Comparison of ENCODE assay signal across 11 mouse cellular contexts in genomic region chr6:116386045-116386415, GRCm38 (mm10). TPM values are rescaled to one million over a fixed set of nuclear protein-coding genes. Genes with fewer than 3 reads are reported as not detected.
DNase-seq lines count a peak whose midpoint lies in the region; ATAC-seq and TF ChIP-seq lines count a peak whose summit lies in the region.
"Had no signal": no experiment of that assay in that cellular context is flagged by ENCODE, and none has a peak within 500 bp of the region (broad histone marks: within the 10 kb centered on the region; RNA-seq: fewer than 3 reads in every experiment).

No protein-coding gene starts in this region.

- no peak for DNase-seq in lung, postnatal 0 days (ENCODE audit: low spot score)
- no peak for DNase-seq in lung, postnatal 4 days
- DNase-seq in kidney, postnatal 4 days, result peak; percentile 55 to 71
- DNase-seq in stomach, postnatal 0 days (ENCODE audit: low spot score), result peak; percentile 51
- DNase-seq in left cerebral cortex, adult 11 months (ENCODE audit: low spot score), result no peak
- DNase-seq in Muller cell, postnatal 12 days (ENCODE audit: inconsistent ontology term), result no peak
- no peak for DNase-seq in cerebellum, postnatal 4 days (ENCODE audit: low spot score in 2 of 2)
- DNase-seq: cerebellum, postnatal 14 days; heart, postnatal 4 days had no signal

- TF ChIP-seq CTCF in lung, postnatal 0 days (IDR thresholded peaks at IDR 0.05), result no peak
- no peak for TF ChIP-seq CTCF in stomach, postnatal 0 days (IDR thresholded peaks at IDR 0.05; ENCODE audit: low read depth)

- ATAC-seq in lung, postnatal 0 days, result peak; percentile 94
- ATAC-seq in hindbrain, embryonic 12.5 days (ENCODE audit: low FRiP score), result peak; percentile 83
- peak; percentile 93 for ATAC-seq in stomach, postnatal 0 days (ENCODE audit: low FRiP score, low TSS enrichment)

- H3K9ac ChIP-seq in lung, postnatal 0 days (replicated peaks; ENCODE audit: low read depth), result no peak overlapping the region
- peak overlapping the region; percentile 24; the same call in 1 of the 2 replicates for H3K9ac ChIP-seq in hindbrain, embryonic 12.5 days
- no peak overlapping the region for H3K9ac ChIP-seq in stomach, postnatal 0 days (ENCODE audit: low read length)

- H3K4me2 ChIP-seq in lung, postnatal 0 days (replicated peaks; ENCODE audit: low read depth, low read length), result no peak overlapping the region
- H3K4me2 ChIP-seq in hindbrain, embryonic 12.5 days (replicated peaks), result peak overlapping the region; percentile 20
- 0 out of 2 replicates have a peak overlapping the region, but pooled peaks have one; percentile 15 for H3K4me2 ChIP-seq in stomach, postnatal 0 days (replicated peaks; ENCODE audit: low read depth)

- H3K9me3 ChIP-seq in lung, postnatal 0 days (ENCODE audit: low read length), result no peaks in the 10 kb centered on the region
- H3K9me3 ChIP-seq in hindbrain, embryonic 12.5 days (replicated peaks), result no peaks in the 10 kb centered on the region
- H3K9me3 ChIP-seq in stomach, postnatal 0 days (ENCODE audit: control insufficient read depth, low read length), result no peaks in the 10 kb centered on the region
- H3K9me3 ChIP-seq: G1E had no signal

- H3K27ac ChIP-seq in lung, postnatal 0 days (ENCODE audit: low read length), result no peak overlapping the region
- H3K27ac ChIP-seq in hindbrain, embryonic 12.5 days, result peak overlapping the region; percentile 45
- H3K27ac ChIP-seq in stomach, postnatal 0 days (replicated peaks), result no peak overlapping the region

- H3K27me3 ChIP-seq in lung, postnatal 0 days (replicated peaks; ENCODE audit: insufficient read depth, low read length), result no peaks in the 10 kb centered on the region
- H3K27me3 ChIP-seq in hindbrain, embryonic 12.5 days, result no peaks in the 10 kb centered on the region
- H3K27me3 ChIP-seq in stomach, postnatal 0 days (ENCODE audit: control insufficient read depth, insufficient read depth, low read length), result no peaks in the 10 kb centered on the region

- H3K4me3 ChIP-seq in lung, postnatal 0 days (ENCODE audit: low read depth, low read length), result no peak overlapping the region
- H3K4me3 ChIP-seq in hindbrain, embryonic 12.5 days, result no peak overlapping the region
- H3K4me3 ChIP-seq in stomach, postnatal 0 days (ENCODE audit: low read depth, low read length), result no peak overlapping the region

- WGBS in lung, postnatal 0 days, result 38% methylated on average over 4 of the region's 4 CpGs
- WGBS in hindbrain, embryonic 12.5 days, result 25% methylated on average over 4 of the region's 4 CpGs
- 24% methylated on average over 4 of the region's 4 CpGs for WGBS in stomach, postnatal 0 days

- TF ChIP-seq EP300 in lung, postnatal 0 days (IDR thresholded peaks at IDR 0.05), result peak; percentile 3; the same call in 1 of the 2 replicates
- no peak for TF ChIP-seq EP300 in stomach, postnatal 0 days (optimal IDR thresholded peaks at IDR 0.05)

- no peaks in the 10 kb centered on the region for H3K4me1 ChIP-seq in lung, postnatal 0 days (ENCODE audit: insufficient read depth, low read depth, low read length)
- peaks cover 17% of the 10 kb centered on the region for H3K4me1 ChIP-seq in hindbrain, embryonic 12.5 days
- H3K4me1 ChIP-seq in stomach, postnatal 0 days (replicated peaks; ENCODE audit: control insufficient read depth, insufficient read depth), result no peaks in the 10 kb centered on the region

- H3K36me3 ChIP-seq in lung, postnatal 0 days (ENCODE audit: insufficient read depth, low read length), result no peaks in the 10 kb centered on the region
- H3K36me3 ChIP-seq in hindbrain, embryonic 12.5 days, result no peaks in the 10 kb centered on the region
- H3K36me3 ChIP-seq in stomach, postnatal 0 days (ENCODE audit: control insufficient read depth, insufficient read depth, low read length), result no peaks in the 10 kb centered on the region

RNA-seq across cellular contexts. Expression of gene March8, which starts 48.2 kb away (rescaled TPM):
- 26.4 and 29.0 TPM in 2 replicates for polyA plus RNA-seq in lung, postnatal 0 days (2015; fragmentation: Nextera tagmentation; extraction: Ambion mirVana)
- 65.0 and 68.5 TPM in 2 replicates for polyA plus RNA-seq in hindbrain, embryonic 12.5 days (2016; fragmentation: Nextera tagmentation; extraction: Ambion mirVana)
- 24.0 and 26.4 TPM in 2 replicates for polyA plus RNA-seq in stomach, postnatal 0 days (2015; fragmentation: Nextera tagmentation; extraction: Ambion mirVana)

Comparison
In these comparisons a context has a peak if more than half of its experiments do, and no peak if none do; other contexts are left out.
1. DNase-seq: peak in kidney, postnatal 4 days (2 of 2) and stomach, postnatal 0 days (single experiment); none in lung, postnatal 0 days (single experiment), lung, postnatal 4 days (0 of 2), left cerebral cortex, adult 11 months (single experiment), Muller cell, postnatal 12 days (single experiment) and cerebellum, postnatal 4 days (0 of 2).
2. Peak in every context shown above with its lines, with median percentiles within 50 percentile points of each other: ATAC-seq.